Mouse (Mus musculus) layer of hippocampus, adult 9-10 months (tissue): ENCODE measurements at regions not wholly inside any gene's neighbourhood (a gene's known extent, or its start where the extent isn't known, plus 50 kb on each side); places are given as distances from the start of the nearest gene placed in this dataset.

Experiments
- DNase-seq: peaks from one replicate; pipeline ENCODE4 v3.0.0; 2022; ENCODE audit warnings: low spot score

- no peak for DNase-seq
These were observed 64.3 kb upstream of the Tnfsf11 start for GRCm38 (mm10) chr14:78372102-78372501.

DNA sequence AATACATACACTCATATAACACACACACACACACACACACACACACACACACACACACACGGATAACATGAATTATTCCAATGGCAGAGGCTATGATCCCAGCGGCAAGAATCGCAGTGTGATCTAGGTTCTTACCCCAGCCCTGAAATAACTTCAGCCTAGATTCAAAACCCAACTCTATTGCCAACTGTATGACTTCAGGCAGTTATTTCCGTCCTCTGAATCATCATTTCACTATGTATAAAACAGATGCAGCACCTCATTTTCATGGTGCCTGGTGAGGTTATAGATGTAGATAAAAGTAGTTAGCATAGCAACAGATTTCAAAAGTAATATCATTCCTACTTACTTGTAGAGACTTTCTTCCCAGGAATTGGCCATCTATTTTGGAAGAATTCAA lies 61.0 kb upstream of the Tnfsf11 start:
- DNase-seq: no peak

GRCm38 (mm10) chr14:78364822-78365221 lies 57.0 kb upstream of the Tnfsf11 start:
- DNase-seq: no peak

- no peak for DNase-seq
These were observed 55.3 kb upstream of the Tnfsf11 start for GRCm38 (mm10) chr14:78363123-78363522.
